Mouse (Mus musculus): ENCODE measurements at regions not wholly inside any gene's neighbourhood (a gene's known extent, or its start where the extent isn't known, plus 50 kb on each side); places are given as distances from the start of the nearest gene placed in this dataset.

DNA sequence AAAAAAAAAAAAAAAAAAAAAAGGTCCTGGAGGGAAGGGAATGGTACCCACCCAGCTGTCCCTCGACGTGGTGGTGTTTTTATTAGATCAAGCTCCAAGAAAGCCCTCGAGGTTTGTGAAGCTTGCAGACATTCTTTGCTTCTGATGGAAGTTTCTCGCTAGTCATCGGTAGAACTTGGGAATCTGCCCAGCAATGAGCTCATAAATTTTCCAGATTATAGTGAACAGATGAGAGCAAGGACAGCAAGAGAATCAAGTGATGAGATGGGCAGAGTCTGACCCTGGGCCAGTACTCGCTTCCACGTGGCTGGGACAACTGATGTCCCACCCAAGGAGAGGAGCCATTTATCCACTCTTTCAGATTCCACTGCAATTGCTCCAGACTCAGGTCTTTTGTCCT, 417.6 kb upstream of the Klhl29 start:
- TF ChIP-seq POLR2A (IDR thresholded peaks at IDR 0.05; ENCODE audit: low read depth, low read length), result no peak
- TF ChIP-seq CTCF (IDR thresholded peaks at IDR 0.05; ENCODE audit: borderline replicate concordance, insufficient read depth, low read length), result no peak
